Mouse (Mus musculus): ENCODE results near the gene Ryr2.

Gene Ryr2

DNA sequence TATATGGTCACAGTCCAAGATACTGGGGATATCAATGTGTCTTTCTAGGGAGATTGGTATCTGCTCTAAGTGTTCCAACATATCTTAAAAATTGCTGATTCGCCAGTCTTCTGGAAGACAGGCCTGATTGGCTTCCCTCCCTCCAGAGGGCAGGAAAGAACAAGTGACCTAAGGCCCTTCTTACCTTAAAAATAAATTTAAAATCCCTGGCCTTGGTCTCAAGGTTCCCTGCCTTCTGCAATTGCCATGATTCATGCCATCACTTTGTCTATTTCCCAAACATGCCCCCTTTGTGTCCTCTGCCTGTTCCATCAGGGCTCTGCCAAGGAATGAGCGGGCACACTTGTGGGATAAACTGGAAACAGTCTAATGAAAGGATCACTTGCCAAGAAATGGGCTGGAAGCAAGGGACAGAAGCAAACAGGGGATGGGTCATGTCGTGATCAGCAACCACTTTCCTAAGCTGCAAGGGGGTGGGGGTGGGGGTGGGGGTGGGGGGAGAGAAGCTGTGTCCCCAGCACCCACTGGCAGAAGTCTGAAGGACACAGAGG lies 10.3 kb downstream of the Ryr2 start:
- ATAC-seq (ENCODE audit: insufficient number of reproducible peaks, low FRiP score, low TSS enrichment) = no peak

DNA sequence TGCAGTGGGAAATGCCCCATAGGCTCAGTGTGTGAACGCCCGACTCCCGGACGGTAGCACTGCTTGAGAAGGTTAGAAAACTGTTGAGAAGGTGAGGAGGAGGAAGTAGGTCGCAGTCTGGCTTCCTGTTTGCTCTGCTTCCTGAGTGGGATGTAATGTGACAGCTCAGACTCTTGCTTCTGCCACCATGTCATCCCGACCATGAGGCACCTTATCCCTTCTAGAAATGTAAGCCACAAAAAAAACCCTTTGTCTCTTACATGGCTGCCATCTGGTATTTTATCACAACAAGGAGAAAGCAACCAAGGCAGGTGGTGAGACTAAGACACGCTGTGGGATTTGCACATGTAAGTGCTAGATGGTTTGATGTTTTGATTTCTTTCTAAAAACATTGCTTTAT lies 12.2 kb downstream of the Ryr2 start:
- no peak for ATAC-seq (ENCODE audit: insufficient number of reproducible peaks, low FRiP score, low TSS enrichment)

DNA sequence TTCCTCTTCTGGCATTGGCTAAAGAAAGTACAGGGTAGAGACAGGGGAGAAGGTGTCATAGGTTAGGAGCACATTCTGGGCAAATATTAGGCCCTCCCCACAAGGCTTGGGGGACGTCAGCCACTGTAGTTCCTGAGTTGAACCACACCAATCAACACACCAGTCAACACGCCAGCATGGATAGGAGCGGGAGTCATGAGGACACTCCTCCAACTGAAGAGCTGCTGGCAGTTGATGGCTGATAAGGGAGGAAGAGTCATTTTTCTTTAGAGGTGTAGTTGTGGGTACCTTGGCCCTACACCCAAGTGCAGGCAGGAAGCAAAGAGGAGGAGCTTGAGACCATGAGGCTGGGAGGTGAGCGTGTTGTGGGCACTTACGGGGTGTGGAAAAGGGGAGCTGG lies 13.6 kb downstream of the Ryr2 start:
- ATAC-seq (ENCODE audit: insufficient number of reproducible peaks, low FRiP score, low TSS enrichment) = no peak

DNA sequence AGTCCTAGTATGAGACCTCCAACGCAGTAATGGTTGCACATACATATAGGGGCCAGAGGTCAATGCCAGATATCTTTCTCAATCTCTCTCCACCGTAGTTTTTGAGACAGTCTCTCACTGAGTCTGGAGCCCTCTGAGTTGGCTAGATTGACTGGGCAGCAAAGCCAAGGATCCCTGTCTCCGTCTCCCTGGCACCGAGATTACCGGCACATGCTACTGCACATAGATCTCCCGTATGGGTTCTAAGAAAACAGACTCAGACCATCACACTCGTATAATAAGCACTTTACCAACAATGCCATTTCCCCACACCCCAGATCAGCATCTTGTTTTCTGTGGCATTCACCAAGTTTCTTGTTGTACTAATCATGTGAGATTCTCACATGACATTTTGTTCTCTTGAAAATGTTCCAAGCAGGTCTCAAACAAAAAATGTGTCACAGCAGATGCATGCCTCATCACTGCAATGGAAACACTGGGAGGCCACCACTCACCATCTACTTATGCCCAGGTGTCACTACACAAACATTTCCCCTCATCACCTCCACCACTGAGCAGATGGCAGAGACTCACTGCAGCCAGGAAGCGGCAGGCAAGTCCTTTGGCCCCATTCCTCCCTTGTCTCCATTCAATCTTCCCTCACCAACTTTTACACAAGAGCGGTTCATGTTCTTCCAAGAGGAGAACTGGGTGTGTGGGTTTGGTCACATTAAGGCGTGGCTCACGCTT lies 14.2 kb downstream of the Ryr2 start:
- peak; percentile 59 for ATAC-seq (ENCODE audit: insufficient number of reproducible peaks, low FRiP score, low TSS enrichment)

DNA sequence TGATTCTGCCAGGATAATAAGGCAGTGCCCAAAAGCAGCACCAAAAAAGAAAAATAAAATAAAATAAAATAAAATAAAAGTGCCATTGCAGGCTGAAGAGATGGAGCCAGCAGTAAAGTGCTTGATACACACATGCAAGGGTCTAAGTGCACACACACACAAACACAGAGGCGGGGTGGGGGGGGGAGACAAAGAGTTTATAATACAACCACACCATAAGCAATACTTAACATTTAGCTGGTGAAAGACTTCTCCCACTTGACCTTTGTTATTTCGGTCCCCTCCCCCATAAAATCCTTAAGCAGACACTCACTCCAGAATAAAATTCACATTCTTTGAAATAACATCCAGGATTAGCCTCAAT lies 22.7 kb downstream of the Ryr2 start:
- no peak for ATAC-seq (ENCODE audit: insufficient number of reproducible peaks, low FRiP score, low TSS enrichment)

DNA sequence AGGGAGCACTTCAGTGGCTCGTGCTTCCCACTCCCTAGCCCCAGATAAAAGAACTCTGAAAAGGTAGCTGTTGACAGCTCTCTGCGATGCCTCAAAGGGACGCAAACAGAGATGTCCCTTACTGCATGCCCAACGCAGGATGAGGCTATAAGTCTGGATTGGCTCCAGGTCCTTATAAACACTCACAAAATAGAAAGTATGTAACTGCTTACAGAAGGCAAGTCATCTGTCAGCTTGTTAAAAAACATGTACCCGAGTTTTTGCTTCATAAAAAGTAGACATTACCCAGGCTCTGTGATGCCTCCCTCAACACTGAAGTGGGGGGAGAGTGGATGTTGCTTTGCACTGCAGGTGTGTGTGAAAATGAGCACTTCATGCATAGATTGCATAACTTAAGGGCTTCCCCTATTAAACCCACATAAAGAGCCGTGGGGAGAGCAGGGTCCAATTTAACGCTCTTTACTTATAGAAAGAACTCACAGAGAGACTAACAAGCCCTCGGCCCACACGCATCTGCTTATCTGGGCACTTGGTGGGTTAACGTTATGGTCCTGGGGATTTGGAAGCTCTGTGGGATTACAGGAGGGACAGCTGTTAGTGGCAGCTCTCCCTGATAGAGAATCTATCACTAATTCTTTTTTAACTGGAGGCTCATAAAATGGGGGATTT lies 23.2 kb downstream of the Ryr2 start:
- ATAC-seq (ENCODE audit: insufficient number of reproducible peaks, low FRiP score, low TSS enrichment) = no peak

DNA sequence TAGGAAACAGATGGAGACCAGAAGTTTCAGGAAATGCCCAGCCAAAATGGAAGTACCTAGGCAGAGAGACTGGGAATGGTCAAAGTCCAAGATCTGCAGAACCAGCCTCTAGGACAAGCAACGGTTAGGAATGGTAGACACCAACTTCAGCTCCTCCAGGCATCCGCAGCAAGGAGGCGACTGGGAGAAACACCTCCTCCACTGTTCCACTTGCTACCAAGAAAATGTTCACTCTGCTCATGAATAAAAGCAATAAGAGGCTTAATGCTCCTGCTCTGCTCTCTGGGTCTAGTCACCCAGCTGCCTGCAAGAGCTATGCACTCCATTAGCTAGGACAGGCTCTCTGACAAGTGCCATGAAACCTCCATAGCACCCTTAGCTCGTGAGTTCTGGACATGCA lies 26.2 kb downstream of the Ryr2 start:
- no peak; the same call in 1 of the 2 replicates for ATAC-seq (ENCODE audit: insufficient number of reproducible peaks, low FRiP score, low TSS enrichment)

DNA sequence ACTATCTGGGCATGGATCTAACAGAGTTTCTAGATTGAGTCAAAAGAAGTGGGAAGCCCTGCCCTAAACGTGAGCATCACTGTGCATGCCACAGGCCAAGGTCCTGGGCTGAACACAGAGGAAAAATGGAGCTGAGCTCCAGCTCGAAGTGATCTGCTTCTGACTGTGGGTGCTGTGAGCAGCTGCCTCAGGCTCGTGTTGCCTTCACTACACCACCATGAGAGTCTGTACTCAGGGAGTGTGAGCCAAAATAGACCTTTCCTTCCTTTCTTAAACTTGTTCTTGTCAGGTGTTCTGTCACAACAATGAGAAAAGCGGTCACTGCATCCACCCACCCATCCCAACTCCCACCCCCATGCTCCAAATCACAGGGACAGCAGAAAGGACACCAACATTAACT lies 27.2 kb downstream of the Ryr2 start:
- no peak for ATAC-seq (ENCODE audit: insufficient number of reproducible peaks, low FRiP score, low TSS enrichment)

DNA sequence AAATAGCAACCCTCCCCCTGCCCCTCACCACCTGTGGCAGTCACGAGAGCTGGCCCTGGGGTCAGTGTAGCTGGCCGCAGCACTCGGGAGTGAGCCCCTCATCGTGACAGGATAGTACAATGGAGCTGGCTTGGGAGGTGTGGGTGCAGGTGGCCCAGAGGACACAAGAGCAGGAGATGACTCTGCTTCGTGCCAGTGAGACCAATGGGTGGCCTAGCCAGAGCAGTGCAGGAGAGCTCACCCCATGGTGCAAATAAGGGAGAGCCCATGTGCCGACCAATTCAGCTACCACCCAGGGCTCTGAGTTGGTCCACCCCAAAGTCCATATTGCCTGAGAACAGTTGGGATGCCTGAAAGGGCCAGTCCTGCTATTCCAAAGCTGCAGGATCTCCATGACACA lies 31.8 kb downstream of the Ryr2 start:
- ATAC-seq (ENCODE audit: insufficient number of reproducible peaks, low FRiP score, low TSS enrichment) = no peak

DNA sequence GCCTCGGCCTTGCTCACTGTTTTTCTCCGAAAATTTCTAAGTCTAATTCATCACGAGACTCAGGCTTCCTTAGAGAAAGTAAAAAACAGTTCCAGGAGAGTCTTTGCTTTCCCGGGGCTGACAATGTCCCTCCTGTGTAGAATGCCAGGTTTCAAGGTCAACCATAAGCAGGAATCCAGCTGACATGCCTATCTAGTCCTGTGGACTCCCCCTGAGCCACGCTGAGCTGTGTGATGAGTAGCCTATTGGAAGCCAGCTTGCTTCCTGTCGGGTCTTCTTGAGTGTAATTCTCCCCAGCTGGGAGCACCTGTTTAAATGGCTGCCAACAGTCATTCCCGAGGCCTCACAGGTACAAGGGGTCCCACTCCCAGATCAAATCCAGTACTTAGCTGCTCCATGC lies 34.2 kb downstream of the Ryr2 start:
- ATAC-seq (ENCODE audit: insufficient number of reproducible peaks, low FRiP score, low TSS enrichment) = no peak

DNA sequence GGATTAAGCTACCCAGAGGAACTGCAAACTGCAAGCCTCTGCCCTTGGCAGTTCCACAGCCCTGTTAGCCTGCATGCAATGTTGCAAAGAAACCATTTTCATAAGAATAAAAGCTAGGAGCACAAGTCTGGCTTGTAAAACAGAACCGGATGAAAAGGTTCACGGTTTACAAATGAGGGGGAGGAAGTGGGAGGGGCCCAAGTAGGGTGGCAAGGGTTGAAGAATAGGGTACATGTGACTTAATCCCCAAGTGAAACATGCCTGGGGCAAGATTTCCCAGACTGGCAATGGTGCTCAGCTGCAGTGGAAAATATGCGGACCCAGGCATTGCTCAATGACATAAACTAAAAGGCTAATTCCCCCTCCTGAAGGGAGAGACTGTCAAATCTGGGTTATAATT lies 34.6 kb downstream of the Ryr2 start:
- no peak for ATAC-seq (ENCODE audit: insufficient number of reproducible peaks, low FRiP score, low TSS enrichment)

DNA sequence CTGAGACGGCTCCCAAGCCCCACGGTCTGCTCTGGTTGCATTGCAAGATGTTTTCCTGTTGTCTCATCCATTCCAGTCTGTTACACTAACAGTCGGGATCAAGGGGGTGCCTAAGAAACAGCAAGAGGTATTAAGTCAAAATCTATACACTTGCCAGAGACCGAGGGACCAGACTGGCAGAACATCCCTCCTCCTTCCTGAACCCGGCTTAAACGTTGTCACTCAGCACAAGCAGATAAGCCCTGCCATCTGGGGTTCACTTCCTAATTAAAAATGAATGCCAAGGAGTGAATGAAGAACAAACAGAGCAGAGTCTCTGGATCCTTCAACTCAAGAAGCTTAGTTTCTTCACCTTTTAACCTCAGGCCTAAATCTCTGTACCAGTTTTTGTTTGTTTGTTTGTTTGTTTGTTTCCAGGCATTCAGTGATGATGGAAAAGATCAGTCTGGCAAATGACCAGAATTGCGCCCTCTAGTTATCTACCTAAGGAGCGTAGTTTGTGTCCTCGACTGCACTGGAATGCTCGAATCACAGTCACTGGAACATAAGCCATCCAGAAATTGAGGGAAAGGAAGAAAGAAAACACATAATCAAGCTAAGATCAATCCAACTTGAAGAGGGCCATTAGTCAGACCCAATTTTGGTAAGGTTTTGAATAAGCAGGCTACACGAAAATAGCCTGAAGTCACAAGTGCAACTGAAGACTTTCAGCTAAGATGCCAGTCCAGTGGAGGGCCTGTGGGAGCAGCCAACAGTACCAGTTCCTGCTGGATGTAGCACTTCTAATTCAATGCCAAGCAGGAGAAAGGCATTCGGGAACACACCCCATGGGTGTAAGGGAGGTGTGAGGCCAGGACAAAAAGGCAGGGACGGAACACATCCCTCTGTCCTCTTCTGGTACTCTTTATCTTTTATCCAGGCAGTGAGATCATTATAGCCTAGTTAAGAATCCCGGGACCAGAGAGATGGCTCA lies 36.3 kb downstream of the Ryr2 start:
- 0 out of 2 replicates have a peak, but pooled peaks have one; percentile 23 for ATAC-seq (ENCODE audit: insufficient number of reproducible peaks, low FRiP score, low TSS enrichment)

DNA sequence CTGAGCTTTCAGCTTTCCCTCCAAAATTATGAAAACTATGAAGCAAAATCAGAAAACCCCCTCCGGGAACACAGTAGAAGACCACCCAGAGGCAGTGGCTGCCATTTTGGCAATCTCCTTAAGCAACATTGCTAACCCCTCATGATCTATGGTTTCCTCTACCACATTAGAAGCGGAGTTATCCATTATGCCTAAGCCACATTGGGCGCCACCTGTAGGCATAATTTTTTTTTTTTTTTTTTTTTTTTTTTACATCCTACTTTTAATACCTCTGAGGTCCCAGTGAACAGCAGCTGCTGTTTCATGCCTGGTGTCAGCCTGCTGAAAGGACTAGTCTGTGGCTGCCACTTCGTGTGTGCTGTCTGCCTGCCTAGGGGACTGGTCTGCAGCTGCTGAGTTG lies 42.2 kb downstream of the Ryr2 start:
- no peak for ATAC-seq (ENCODE audit: insufficient number of reproducible peaks, low FRiP score, low TSS enrichment)

DNA sequence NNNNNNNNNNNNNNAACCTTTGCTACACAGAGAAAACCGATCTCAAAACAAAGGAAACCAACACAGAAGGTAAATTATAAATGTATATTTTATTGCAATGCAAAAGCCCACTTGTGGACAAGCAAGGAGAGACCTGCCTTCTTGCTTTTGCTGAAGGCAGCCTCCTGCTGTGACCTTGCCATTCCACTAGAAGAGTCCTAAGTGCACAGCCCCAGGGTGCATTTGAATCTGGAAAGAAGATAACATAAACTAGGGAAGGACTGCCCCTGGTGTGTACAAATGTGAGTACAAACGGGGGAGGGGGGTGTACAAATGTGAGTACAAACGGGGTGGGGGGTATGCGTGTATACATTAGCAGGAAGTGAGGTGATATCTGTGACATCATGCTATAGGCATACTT lies 43.2 kb downstream of the Ryr2 start:
- no peak for ATAC-seq (ENCODE audit: insufficient number of reproducible peaks, low FRiP score, low TSS enrichment)

DNA sequence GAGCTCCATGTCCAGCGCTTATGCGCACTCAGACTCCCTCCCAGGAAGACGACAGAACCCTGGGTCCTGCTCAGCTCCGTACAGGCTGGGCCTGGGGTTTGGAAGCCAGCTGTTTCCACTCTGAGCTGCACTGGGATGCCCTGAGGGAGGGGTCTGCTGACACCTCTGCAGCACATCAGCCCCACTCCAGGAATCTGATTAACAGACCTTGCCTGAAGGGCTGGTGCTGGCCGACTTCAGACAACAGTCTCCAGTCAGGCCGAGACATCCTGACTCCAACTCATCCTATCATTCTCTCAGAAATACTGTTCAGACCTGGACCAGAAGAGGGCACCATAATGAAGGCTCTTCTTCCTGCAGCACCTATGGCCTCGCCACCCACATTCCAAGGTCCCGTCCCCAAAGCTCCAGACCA lies 49.4 kb downstream of the Ryr2 start:
- ATAC-seq (ENCODE audit: insufficient number of reproducible peaks, low FRiP score, low TSS enrichment) = 0 out of 2 replicates have a peak, but pooled peaks have one; percentile 26

DNA sequence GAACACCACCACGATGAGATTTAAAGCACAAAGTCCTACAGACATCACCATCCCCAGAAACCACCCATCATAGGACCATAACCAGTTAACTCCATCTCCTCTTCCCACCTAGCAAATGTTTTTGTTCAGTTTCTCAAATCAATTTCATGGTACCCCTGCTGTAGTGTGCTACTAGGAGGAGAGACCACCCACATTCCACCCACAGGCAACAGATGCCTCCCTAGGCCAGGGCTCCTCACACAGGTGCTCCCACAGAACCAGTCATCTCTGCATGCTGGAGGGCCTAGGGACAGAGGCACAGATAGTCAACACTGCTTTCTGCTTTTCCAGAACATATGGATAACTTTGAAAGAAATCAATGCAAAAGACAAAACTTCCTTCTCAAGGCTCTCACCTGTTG lies 50.8 kb downstream of the Ryr2 start:
- ATAC-seq (ENCODE audit: insufficient number of reproducible peaks, low FRiP score, low TSS enrichment) = no peak

DNA sequence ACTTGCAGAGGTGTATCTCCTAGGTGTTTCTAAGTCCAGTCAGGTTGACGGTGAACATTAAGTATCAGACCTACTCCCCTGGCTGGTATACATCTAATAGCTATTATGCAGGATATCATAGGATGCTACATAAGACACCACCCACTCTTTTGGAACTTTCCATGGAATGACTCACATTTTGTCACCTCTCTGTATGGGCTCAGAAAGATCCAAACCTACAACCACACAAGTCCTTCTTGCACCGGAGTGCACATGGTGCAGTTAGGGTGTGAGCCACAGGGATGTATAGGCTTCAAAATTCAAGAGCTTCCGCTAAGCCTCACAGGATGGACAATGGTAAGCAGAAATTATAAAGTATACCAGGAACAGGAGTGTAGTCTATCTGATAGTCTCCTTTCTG lies 52.8 kb downstream of the Ryr2 start:
- ATAC-seq (ENCODE audit: insufficient number of reproducible peaks, low FRiP score, low TSS enrichment) = no peak

DNA sequence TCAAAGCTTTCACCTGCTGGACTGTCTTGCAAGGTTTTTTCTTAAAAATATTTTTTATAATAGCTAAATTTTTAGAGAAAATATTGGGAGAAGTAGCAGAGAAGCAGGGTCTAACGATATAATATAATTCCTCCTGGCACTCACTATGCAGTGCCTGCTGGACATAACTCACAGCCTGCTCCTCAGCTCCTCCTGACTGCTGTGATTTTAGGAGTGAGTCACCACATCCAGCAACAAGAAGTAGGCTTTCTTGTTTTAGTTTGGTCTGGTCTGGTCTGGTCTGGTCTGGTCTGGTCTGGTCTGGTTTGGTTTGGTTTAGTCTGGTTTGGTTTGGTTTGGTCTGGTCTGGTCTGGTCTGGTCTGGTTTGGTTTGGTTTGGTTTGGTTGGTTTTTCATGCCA lies 55.9 kb downstream of the Ryr2 start:
- no peak for ATAC-seq (ENCODE audit: insufficient number of reproducible peaks, low FRiP score, low TSS enrichment)

DNA sequence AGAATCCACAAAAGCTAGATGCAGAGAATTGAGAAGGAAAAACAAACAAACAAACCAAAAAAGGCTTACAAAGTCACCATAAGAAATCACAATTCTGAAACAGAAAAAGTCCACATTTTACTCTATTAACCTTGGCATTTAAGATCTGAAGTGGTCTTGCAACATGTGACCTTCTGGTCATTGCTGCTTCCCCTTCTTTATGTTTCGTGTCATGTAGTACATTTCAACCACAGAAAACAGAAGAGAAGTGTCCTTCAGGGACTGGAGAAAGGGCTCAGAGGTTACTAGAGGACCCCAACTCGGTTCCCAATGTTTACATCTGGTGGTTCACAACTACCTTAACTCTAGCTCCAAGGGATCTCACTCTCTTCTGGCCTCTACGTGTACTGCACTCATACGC lies 59.7 kb downstream of the Ryr2 start:
- no peak for ATAC-seq (ENCODE audit: insufficient number of reproducible peaks, low FRiP score, low TSS enrichment)

DNA sequence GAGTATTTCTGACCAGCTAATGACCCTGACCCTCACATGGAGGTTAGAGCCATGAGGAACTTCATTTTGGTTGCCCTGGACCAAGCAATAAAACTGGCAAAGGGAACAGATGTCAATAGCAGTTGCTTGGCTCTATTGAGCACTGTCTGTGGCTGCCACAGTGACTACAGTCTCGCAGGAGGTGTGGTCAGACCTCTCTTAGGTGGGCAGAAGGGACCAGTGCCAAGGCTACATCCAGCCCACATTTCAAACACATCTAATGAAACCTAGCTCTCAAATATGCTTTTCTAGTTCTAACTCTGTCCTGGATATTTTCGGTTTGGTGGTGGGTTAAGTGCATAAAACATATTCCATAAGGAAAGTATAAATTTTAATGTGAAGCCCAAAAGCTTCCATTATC lies 62.0 kb downstream of the Ryr2 start:
- no peak for ATAC-seq (ENCODE audit: insufficient number of reproducible peaks, low FRiP score, low TSS enrichment)

Data from cerebellum, adult (tissue).